Mouse (Mus musculus) cerebellum, adult 2 months (tissue): ENCODE data around the gene Lsm11.

Experiments used
- CTCF ChIP-seq: fragments of 200-500 bp; IDR thresholded peaks from 2 replicates; pipeline ENCODE4 v1.5.1; 2011; ENCODE audit warnings: low read depth, mild to moderate bottlenecking, control low read depth, low read length, moderate library complexity, borderline replicate concordance; ENCODE audit not compliant: insufficient read depth
- POLR2A ChIP-seq: fragments of 200-500 bp; IDR thresholded peaks from 2 replicates; pipeline ENCODE4 v1.6.1; 2011; ENCODE audit warnings: low read length, control low read depth, borderline replicate concordance; ENCODE audit not compliant: insufficient read depth

DNA sequence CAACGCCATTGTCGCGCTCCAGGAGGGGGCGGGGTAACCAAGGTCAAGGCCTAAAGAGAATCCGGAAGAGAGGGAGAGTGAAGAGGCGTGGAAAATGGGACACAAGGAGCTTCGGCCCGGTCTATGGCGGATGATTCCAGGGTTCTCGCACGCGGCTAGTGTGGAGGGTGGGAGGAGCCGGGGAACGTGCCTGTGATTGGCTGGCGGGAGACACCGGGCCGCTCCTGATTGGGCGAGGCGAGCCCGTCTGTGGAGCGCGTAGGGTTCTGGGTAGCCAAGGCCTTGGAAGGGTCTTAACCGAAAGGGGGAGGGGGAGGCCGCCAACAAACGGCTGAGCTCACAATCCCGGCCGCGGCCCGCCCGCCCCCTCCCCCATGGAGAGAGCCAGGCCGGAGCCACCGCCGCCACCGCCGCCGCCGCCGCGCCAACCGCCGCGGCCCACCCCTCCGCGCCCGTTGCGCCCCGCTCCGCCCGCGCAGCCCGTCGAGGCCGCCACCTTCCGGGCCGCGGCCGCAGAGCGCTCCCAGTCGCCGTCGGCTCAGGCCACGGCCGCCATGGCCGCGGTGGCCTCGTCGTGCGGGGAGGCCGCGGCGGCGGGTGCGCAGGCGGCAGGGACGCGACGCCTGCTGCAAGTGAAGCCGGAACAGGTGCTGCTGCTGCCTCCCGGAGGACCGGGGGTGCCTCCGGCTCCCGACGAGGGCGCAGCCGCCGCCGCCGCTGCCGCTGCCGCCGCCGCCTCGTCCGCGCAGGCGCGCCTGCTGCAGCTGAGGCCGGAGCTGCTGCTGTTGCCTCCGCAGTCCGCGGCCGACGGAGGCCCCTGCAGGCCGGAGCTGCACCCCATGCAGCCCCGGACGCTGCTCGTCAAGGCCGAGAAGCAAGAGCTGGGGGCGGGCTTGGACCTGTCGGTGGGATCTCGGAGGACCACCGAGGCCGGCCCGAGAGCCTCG, 35.5 kb upstream of the Lsm11 start, which contains the start of gene Sox30:
- TF ChIP-seq CTCF (no peak), POLR2A (no peak)
